Mouse (Mus musculus): ENCODE results near the gene Mrps22.

GRCm38 (mm10) chr9:98633287-98634162 is 32.1 kb upstream of the Mrps22 start:
- TF ChIP-seq CTCF (IDR thresholded peaks at IDR 0.05; ENCODE audit: insufficient read depth, low read depth, low read length) (no peak), POLR2A (IDR thresholded peaks at IDR 0.05; ENCODE audit: insufficient read depth, low read depth, low read length) (no peak)
